Mouse (Mus musculus) kidney, embryonic 16.5 days (tissue): ENCODE data around the gene Drd4. TPM values are rescaled to one million over a fixed set of nuclear protein-coding genes. Genes with fewer than 3 reads are reported as not detected.
A peak's percentile ranks its signal among the peaks of the same experiment; 100 is the strongest.

ENCODE experiments used
- ATAC-seq: fragments of 200-750 bp; cut with Nextera tagmentation; 2 replicates; pipeline ENCODE4 v1.8.0; 2017; ENCODE audit warnings: moderate TSS enrichment; ENCODE audit not compliant: low FRiP score, low TSS enrichment
- H3K27ac ChIP-seq: fragments of 300-500 bp; sonication (generic); 2 replicates; pipeline ENCODE4 v1.5.1; 2014; ENCODE audit warnings: low read length
- H3K27me3 ChIP-seq: fragments of 300-500 bp; sonication (generic); 2 replicates; pipeline ENCODE4 v1.6.1; 2014; ENCODE audit warnings: low read length, control low read depth, mixed read lengths; ENCODE audit not compliant: insufficient read depth
- H3K36me3 ChIP-seq: fragments of 300-500 bp; sonication (generic); 2 replicates; pipeline ENCODE4 v1.6.1; 2014; ENCODE audit warnings: low read length, control low read depth, mixed read lengths; ENCODE audit not compliant: insufficient read depth
- H3K4me1 ChIP-seq: fragments of 300-500 bp; sonication (generic); 2 replicates; pipeline ENCODE4 v1.6.1; 2014; ENCODE audit warnings: low read length, control low read depth, mixed read lengths; ENCODE audit not compliant: insufficient read depth
- H3K4me2 ChIP-seq: fragments of 300-500 bp; sonication (generic); replicated peaks from 2 replicates; pipeline ENCODE4 v1.6.1; 2014; ENCODE audit warnings: low read depth, low read length
- H3K4me3 ChIP-seq: fragments of 300-500 bp; sonication (generic); 2 replicates; pipeline ENCODE4 v1.5.1; 2014; ENCODE audit warnings: mild to moderate bottlenecking, low read length
- H3K9ac ChIP-seq: fragments of 300-500 bp; sonication (generic); replicated peaks from 2 replicates; pipeline ENCODE4 v1.6.1; 2014; ENCODE audit warnings: low read length
- H3K9me3 ChIP-seq: fragments of 300-500 bp; sonication (generic); 2 replicates; pipeline ENCODE4 v1.6.1; 2016; ENCODE audit warnings: low read length, control low read depth
- WGBS: fragments of 180-500 bp; shearing (Covaris S2); extraction: QIAGEN DNeasy Blood & Tissue Kit; methylation state at CpG from one replicate; pipeline ENCODE4 v1.1.7; 2014; 5-methylcytosine and 5-hydroxymethylcytosine counted together
- polyA plus RNA-seq: library from polyadenylated mRNA; unstranded; fragments of >200 nt; fragmentation: Nextera tagmentation; extraction: Ambion mirVana; gene quantifications from 2 replicates; pipeline ENCODE4 v1.2.1, GENCODE M21; 2015

Gene Drd4
- polyA plus RNA-seq, 1 experiment from 2014 or later: 1.3 TPM

DNA sequence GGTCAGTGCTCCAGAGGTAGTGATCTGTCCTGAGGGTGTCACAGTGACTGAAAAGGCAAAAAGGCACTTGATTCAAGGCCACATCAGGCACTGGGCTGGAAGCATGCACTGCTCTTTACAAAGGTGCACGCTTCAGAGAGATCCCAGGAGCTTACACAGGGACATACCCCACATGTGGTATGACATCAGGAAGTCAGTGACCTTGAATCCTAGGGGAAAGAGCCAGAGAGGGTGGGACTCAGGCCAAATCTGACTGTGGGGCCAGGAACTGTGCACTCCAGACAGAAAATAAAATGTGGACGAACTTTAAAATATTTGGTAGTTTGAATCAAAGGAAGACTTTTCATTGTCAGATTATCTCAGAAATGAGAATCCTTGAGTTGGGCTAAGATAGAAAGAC lies 22.6 kb downstream of the Drd4 start:
- Histone ChIP-seq H3K27me3 (no peaks in the 10 kb centered on the region), H3K36me3 (peaks cover 93% of the 10 kb centered on the region), H3K4me2 (no peak overlapping the region), H3K9me3 (no peaks in the 10 kb centered on the region), H3K9ac (no peak overlapping the region), H3K4me1 (no peaks in the 10 kb centered on the region), H3K27ac (no peak overlapping the region), H3K4me3 (no peak overlapping the region)
- 99% methylated on average over 2 of the region's 2 CpGs for WGBS
- ATAC-seq: no peak

DNA sequence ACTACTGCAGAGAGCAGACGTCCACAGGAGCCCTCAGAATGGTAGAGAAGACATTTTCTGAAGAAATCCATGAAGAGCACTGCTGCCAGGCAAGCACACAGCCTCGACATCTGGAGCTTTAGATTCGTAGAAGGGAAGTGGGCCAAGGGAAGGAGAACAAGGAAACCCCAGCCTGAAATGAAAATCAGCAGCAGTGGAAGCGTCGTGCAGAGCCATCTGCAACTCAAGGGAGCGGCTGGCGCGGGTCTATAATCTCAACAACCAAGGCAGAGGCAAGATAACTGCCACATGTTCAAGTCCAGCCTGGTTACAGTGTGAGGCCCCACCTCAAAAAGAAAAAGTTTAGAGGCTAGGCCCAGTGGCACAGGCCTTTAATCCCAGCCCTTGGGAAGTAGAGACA lies 23.3 kb downstream of the Drd4 start:
- H3K4me1 ChIP-seq: no peaks in the 10 kb centered on the region
- H3K36me3 ChIP-seq: peaks cover 90% of the 10 kb centered on the region
- 93% methylated on average over 8 of the region's 8 CpGs for WGBS
- H3K9ac ChIP-seq: no peak overlapping the region
- no peak overlapping the region for H3K27ac ChIP-seq
- ATAC-seq: no peak
- no peak overlapping the region for H3K4me3 ChIP-seq
- no peak overlapping the region for H3K4me2 ChIP-seq
- H3K9me3 ChIP-seq: no peaks in the 10 kb centered on the region
- H3K27me3 ChIP-seq: no peaks in the 10 kb centered on the region

DNA sequence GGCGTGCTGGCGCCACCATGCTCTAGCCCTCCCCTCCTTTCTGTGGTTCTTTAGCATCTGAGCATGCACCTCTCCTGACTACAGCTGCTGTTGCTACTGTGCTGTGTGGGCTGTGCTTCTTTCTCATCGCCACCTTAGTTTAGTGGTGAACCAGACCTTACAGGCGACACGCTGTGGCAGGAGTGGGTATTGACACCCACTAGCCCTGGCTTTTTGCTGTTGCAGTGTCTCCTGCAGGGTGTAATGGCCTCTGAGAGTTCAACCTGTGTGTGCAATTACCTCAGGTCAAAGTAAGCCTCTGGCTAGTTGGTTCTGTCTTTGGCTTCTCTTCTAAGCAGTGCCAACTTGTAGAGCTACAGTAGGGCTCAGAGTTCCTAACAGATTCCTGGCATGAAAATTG lies 24.2 kb downstream of the Drd4 start:
- Histone ChIP-seq H3K4me2 (no peak overlapping the region), H3K4me3 (no peak overlapping the region), H3K4me1 (no peaks in the 10 kb centered on the region), H3K27me3 (no peaks in the 10 kb centered on the region), H3K27ac (no peak overlapping the region), H3K36me3 (peaks cover 87% of the 10 kb centered on the region), H3K9ac (no peak overlapping the region), H3K9me3 (no peaks in the 10 kb centered on the region)
- WGBS: 73% methylated on average over 5 of the region's 5 CpGs
- no peak for ATAC-seq

- Histone ChIP-seq H3K4me2 (no peak overlapping the region), H3K9me3 (no peaks in the 10 kb centered on the region)
- 86% methylated on average over 1 of the region's 1 CpGs for WGBS
These were observed 25.9 kb downstream of the Drd4 start for GRCm38 (mm10) chr7:141317619-141318132.

DNA sequence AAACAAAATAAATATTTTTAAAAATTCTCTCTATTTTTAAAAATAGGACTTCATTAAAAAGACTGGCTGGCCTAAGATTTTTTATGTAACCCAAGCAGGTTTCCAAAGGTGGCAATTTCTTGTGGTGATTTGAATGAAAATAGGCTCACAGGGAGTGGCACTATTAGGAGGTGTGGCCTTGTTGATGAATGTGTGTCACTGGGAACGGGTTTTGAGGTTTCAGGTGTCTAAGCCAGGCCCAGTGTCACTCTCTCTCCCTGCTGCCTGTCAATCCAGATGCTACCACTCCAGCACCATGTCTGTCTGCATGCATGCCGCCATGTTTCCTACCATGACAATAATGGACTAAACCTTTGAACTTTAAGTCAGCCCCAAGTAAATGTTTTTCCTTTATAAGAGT lies 27.6 kb downstream of the Drd4 start:
- no peak overlapping the region for H3K4me3 ChIP-seq
- no peak for ATAC-seq

More at GRCm38 (mm10) chr7:141317619-141318132, 25.9 kb downstream of the Drd4 start:
- H3K36me3 ChIP-seq: peaks cover 88% of the 10 kb centered on the region
- no peak for ATAC-seq
- no peak overlapping the region for H3K9ac ChIP-seq
- no peaks in the 10 kb centered on the region for H3K27me3 ChIP-seq
- no peak overlapping the region for H3K27ac ChIP-seq
- no peak overlapping the region for H3K4me3 ChIP-seq
- no peaks in the 10 kb centered on the region for H3K4me1 ChIP-seq

GRCm38 (mm10) chr7:141324686-141325085 lies 32.9 kb downstream of the Drd4 start:
- no peak for ATAC-seq
- Histone ChIP-seq H3K4me3 (no peak overlapping the region), H3K27ac (no peak overlapping the region), H3K4me1 (peaks cover 28% of the 10 kb centered on the region), H3K27me3 (no peaks in the 10 kb centered on the region), H3K36me3 (peaks cover 35% of the 10 kb centered on the region), H3K9me3 (no peaks in the 10 kb centered on the region), H3K9ac (no peak overlapping the region), H3K4me2 (no peak overlapping the region)
- WGBS: 82% methylated on average over 1 of the region's 1 CpGs

More for the DNA sequence above, 27.6 kb downstream of the Drd4 start:
- H3K27me3 ChIP-seq: no peaks in the 10 kb centered on the region
- H3K36me3 ChIP-seq: peaks cover 84% of the 10 kb centered on the region
- no peak overlapping the region for H3K27ac ChIP-seq
- H3K4me1 ChIP-seq: no peaks in the 10 kb centered on the region
- H3K9ac ChIP-seq: no peak overlapping the region
- no peaks in the 10 kb centered on the region for H3K9me3 ChIP-seq
- no peak overlapping the region for H3K4me2 ChIP-seq
- 58% methylated on average over 2 of the region's 2 CpGs for WGBS

DNA sequence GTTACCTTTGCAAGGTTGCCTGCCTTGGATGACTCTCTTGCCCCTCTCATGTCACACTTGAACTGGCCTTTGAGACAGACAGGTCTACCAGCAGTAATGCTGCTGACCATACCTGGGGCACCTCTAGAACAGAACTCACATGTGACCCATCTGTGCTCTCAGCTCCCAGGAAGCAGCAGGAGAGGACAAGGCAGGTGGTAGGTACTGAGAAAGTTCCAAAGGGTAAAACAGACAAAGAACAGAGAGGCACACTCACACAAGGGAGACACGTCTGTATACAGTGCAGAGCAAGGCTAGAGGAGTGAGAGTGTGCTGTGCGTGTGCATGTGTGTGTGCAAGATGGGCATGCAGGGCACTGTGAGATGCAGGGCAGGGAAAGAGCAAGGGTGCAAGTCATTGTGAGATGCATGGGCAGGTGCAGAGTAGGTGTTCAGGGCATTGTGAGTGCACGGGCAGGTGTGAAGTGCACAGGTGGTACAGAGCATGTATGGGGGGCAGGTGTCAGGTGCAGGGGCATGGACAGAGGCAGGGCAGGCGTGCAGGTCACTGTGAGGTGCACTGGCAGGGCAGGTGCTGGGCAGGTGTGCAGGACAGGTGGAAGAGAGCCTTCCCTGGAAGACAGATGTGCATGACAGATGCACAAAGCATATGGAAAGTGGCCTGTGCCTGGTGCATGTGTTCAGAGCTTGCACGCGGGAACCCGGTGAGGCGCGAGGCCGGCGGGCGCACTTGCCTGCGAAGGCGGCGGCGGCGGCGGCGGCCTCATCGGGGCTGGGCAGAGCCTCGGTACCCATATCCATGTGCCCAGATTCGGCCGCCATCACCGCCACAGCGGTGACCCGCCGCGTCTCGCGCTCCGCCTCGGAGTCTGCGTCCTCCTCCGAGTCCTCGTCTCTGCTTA lies 35.0 kb downstream of the Drd4 start:
- WGBS: 4% methylated on average over 34 of the region's 35 CpGs
- no peaks in the 10 kb centered on the region for H3K27me3 ChIP-seq

DNA sequence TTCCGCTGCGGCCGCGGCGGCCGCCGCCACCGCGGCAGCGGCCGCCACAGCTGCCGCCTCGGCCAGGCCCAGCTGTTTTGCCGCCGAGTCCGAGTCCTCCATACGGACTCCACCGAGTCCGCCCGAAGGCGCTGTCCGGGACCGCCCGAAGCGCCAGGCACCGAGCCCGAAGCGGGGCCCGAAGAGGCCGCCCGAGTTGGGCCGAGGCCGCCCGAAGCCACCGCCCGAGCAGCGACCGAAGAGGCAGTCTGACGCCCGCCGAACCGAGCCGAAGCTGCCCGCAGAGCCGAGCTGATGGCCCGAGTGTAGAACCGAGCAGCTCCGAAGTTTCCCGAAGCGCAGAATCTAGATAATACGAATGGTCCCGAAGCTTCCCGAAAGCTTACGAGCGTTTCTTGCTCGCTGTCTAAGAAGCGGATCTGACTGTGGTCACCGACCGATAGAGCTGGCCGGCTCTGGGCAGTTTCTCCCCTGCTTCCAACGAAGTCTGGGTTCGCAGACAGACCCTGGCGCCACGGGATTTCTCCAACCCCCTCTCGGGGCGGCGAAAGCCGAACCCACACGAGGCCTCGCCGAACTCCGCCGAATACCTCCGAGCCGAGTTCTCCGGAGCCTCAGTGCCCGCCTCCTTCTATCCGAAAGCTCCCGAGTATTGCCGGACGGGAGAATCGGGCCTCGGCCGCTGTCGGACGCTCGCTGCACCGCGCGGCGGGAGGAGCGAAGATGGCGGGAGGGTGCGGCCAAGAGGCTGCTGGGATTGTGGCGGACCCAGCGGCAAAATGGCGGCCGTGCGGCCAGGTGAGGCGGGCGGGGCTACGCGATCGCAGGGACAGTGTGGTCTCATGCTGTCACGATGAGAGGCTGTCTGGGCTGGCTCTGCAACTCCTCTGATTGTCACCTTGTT lies 35.9 kb downstream of the Drd4 start, which contains the start of the genes Deaf1 and Tmem80:
TSS of gene Deaf1 (minus strand) at position 222 of the 904 bp plus-strand sequence.
TSS of gene Tmem80 (plus strand) at position 271 of the 904 bp plus-strand sequence.
- Histone ChIP-seq H3K4me3 (peak within 1 kb of the TSS; percentile 69), H3K36me3 (peaks cover 13% of the 10 kb centered on the region), H3K9ac (peak within 1 kb of the TSS; percentile 95), H3K4me1 (peaks cover 28% of the 10 kb centered on the region), H3K4me2 (peak within 1 kb of the TSS; percentile 82), H3K9me3 (no peaks in the 10 kb centered on the region), H3K27ac (peak within 1 kb of the TSS; percentile 100), H3K27me3 (no peaks in the 10 kb centered on the region)
- under 1% methylated on average over 105 of the region's 105 CpGs for WGBS
- ATAC-seq: peak; percentile 96

More for the DNA sequence above, 35.0 kb downstream of the Drd4 start:
- H3K9ac ChIP-seq: peak overlapping the region; percentile 95
- no peaks in the 10 kb centered on the region for H3K9me3 ChIP-seq
- peaks cover 20% of the 10 kb centered on the region for H3K36me3 ChIP-seq
- H3K27ac ChIP-seq: peak overlapping the region; percentile 100
- H3K4me3 ChIP-seq: peak overlapping the region; percentile 69
- ATAC-seq: peak; percentile 10
- peak overlapping the region; percentile 82 for H3K4me2 ChIP-seq
- peaks cover 28% of the 10 kb centered on the region for H3K4me1 ChIP-seq

GRCm38 (mm10) chr7:141328373-141328990 lies 36.7 kb downstream of the Drd4 start:
- Histone ChIP-seq H3K4me2 (peak overlapping the region; percentile 82), H3K4me1 (peaks cover 28% of the 10 kb centered on the region), H3K4me3 (peak overlapping the region; percentile 69), H3K27me3 (no peaks in the 10 kb centered on the region), H3K36me3 (peaks cover 14% of the 10 kb centered on the region; the same call in 1 of the 2 replicates), H3K9me3 (no peaks in the 10 kb centered on the region), H3K27ac (peak overlapping the region; percentile 100), H3K9ac (peak overlapping the region; percentile 95)
- ATAC-seq: peak; percentile 24
- 15% methylated on average over 24 of the region's 24 CpGs for WGBS
